Mouse (Mus musculus) kidney, adult 18-20 months (tissue): Measurements from ENCODE around the gene Nsun5.
A peak's percentile ranks its signal among the peaks of the same experiment; 100 is the strongest.

ENCODE experiments used
- DNase-seq: peaks from one replicate; pipeline ENCODE4 v3.0.0; 2021

Nsun5 gene

GRCm38 (mm10) chr5:135375167-135375566 lies 5.4 kb downstream of the Nsun5 start:
- DNase-seq = peak; percentile 38

- DNase-seq = no peak
These were observed 6.6 kb downstream of the Nsun5 start for GRCm38 (mm10) chr5:135376341-135376740.

- no peak for DNase-seq
These were observed 10.9 kb downstream of the Nsun5 start for GRCm38 (mm10) chr5:135380681-135381080.

- DNase-seq = no peak
These were observed 11.7 kb downstream of the Nsun5 start for GRCm38 (mm10) chr5:135381356-135381925.

GRCm38 (mm10) chr5:135382746-135383145 lies 13.0 kb downstream of the Nsun5 start:
- no peak for DNase-seq

GRCm38 (mm10) chr5:135383771-135384170 lies 14.0 kb downstream of the Nsun5 start:
- DNase-seq = no peak

- peak; percentile 84 for DNase-seq
These were observed 24.5 kb downstream of the Nsun5 start, which contains the start of gene Pom121 for GRCm38 (mm10) chr5:135394004-135394823. Gene Pom121 (minus strand): TSS chr5:135394546.

GRCm38 (mm10) chr5:135395826-135396225 lies 26.1 kb downstream of the Nsun5 start:
- DNase-seq = peak; percentile 38

- no peak for DNase-seq
These were observed 29.6 kb downstream of the Nsun5 start for GRCm38 (mm10) chr5:135399382-135399781.

- DNase-seq = peak; percentile 81
These were observed 30.5 kb downstream of the Nsun5 start for GRCm38 (mm10) chr5:135400244-135400643.

GRCm38 (mm10) chr5:135404623-135405022 lies 34.9 kb downstream of the Nsun5 start:
- no peak for DNase-seq

- DNase-seq = no peak
These were observed 35.7 kb downstream of the Nsun5 start for GRCm38 (mm10) chr5:135405437-135405836.

GRCm38 (mm10) chr5:135408114-135408513 lies 38.4 kb downstream of the Nsun5 start:
- no peak for DNase-seq

GRCm38 (mm10) chr5:135410266-135410665 lies 40.5 kb downstream of the Nsun5 start:
- DNase-seq = no peak
